Mouse (Mus musculus) retina, postnatal 7 days (tissue): ENCODE measurements around the gene Auts2.

Experiments
- DNase-seq: peaks from one replicate; pipeline ENCODE4 v3.0.0-alpha.2; 2012; ENCODE audit warnings: low read depth, low spot score

Auts2 gene

GRCm38 (mm10) chr5:132500817-132501231, 42.3 kb downstream of the Auts2 start:
- no peak for DNase-seq

- DNase-seq, result no peak
These were observed 44.2 kb downstream of the Auts2 start for GRCm38 (mm10) chr5:132498896-132499295.

- no peak for DNase-seq
These were observed 45.1 kb downstream of the Auts2 start for GRCm38 (mm10) chr5:132498045-132498444.

GRCm38 (mm10) chr5:132492793-132493192, 50.4 kb downstream of the Auts2 start:
- DNase-seq, result no peak

GRCm38 (mm10) chr5:132492040-132492439, 51.1 kb downstream of the Auts2 start:
- DNase-seq, result no peak

- no peak for DNase-seq
These were observed 51.6 kb downstream of the Auts2 start for GRCm38 (mm10) chr5:132491508-132491907.

- DNase-seq, result no peak
These were observed 52.8 kb downstream of the Auts2 start for GRCm38 (mm10) chr5:132490326-132490725.

- DNase-seq, result no peak
These were observed 53.3 kb downstream of the Auts2 start for GRCm38 (mm10) chr5:132489736-132490313.

- no peak for DNase-seq
These were observed 56.3 kb downstream of the Auts2 start for GRCm38 (mm10) chr5:132486831-132487230.

GRCm38 (mm10) chr5:132485994-132486393, 57.1 kb downstream of the Auts2 start:
- no peak for DNase-seq

GRCm38 (mm10) chr5:132485448-132485847, 57.7 kb downstream of the Auts2 start:
- no peak for DNase-seq

- DNase-seq, result no peak
These were observed 61.7 kb downstream of the Auts2 start for GRCm38 (mm10) chr5:132481476-132481875.

GRCm38 (mm10) chr5:132480461-132480860, 62.7 kb downstream of the Auts2 start:
- no peak for DNase-seq

GRCm38 (mm10) chr5:132479227-132479857, 63.8 kb downstream of the Auts2 start:
- no peak for DNase-seq

- DNase-seq, result no peak
These were observed 65.6 kb downstream of the Auts2 start for GRCm38 (mm10) chr5:132477533-132477932.

GRCm38 (mm10) chr5:132472905-132473321, 70.2 kb downstream of the Auts2 start:
- no peak for DNase-seq

GRCm38 (mm10) chr5:132472184-132472829, 70.8 kb downstream of the Auts2 start:
- no peak for DNase-seq

- no peak for DNase-seq
These were observed 75.8 kb downstream of the Auts2 start for GRCm38 (mm10) chr5:132467364-132467743.

- no peak for DNase-seq
These were observed 76.4 kb downstream of the Auts2 start for GRCm38 (mm10) chr5:132466427-132467363.

GRCm38 (mm10) chr5:132462560-132462959, 80.6 kb downstream of the Auts2 start:
- no peak for DNase-seq

- DNase-seq, result no peak
These were observed 84.6 kb downstream of the Auts2 start for GRCm38 (mm10) chr5:132458498-132458897.

GRCm38 (mm10) chr5:132452381-132452780, 90.8 kb downstream of the Auts2 start:
- DNase-seq, result no peak
